Mouse (Mus musculus) intestine, embryonic 15.5 days (tissue): ENCODE data around the gene Arl3. TPM values are rescaled to one million over a fixed set of nuclear protein-coding genes. Genes with fewer than 3 reads are reported as not detected.
A peak's percentile ranks its signal among the peaks of the same experiment; 100 is the strongest.

Source experiments
- ATAC-seq: fragments of 200-750 bp; cut with Nextera tagmentation; 2 replicates; pipeline ENCODE4 v1.8.0; 2017; ENCODE audit warnings: moderate TSS enrichment, moderate library complexity
- H3K27ac ChIP-seq: fragments of 300-500 bp; sonication (generic); 2 replicates; pipeline ENCODE4 v1.5.1; 2015; ENCODE audit warnings: mild to moderate bottlenecking, inconsistent platforms
- H3K27me3 ChIP-seq: fragments of 300-500 bp; sonication (generic); replicated peaks from 2 replicates; pipeline ENCODE4 v1.6.1; 2015; ENCODE audit warnings: inconsistent platforms
- H3K36me3 ChIP-seq: fragments of 300-500 bp; sonication (generic); 2 replicates; pipeline ENCODE4 v1.6.1; 2015; ENCODE audit warnings: inconsistent platforms
- H3K4me1 ChIP-seq: fragments of 300-500 bp; sonication (generic); replicated peaks from 2 replicates; pipeline ENCODE4 v1.6.1; 2015; ENCODE audit warnings: inconsistent platforms
- H3K4me2 ChIP-seq: fragments of 300-500 bp; sonication (generic); replicated peaks from 2 replicates; pipeline ENCODE4 v1.6.1; 2015; ENCODE audit warnings: mild to moderate bottlenecking, inconsistent platforms
- H3K4me3 ChIP-seq: fragments of 300-500 bp; sonication (generic); replicated peaks from 2 replicates; pipeline ENCODE4 v1.5.1; 2015; ENCODE audit warnings: inconsistent platforms
- H3K9ac ChIP-seq: fragments of 300-500 bp; sonication (generic); 2 replicates; pipeline ENCODE4 v1.6.1; 2015; ENCODE audit warnings: inconsistent platforms
- H3K9me3 ChIP-seq: fragments of 300-500 bp; sonication (generic); 2 replicates; pipeline ENCODE4 v1.6.1; 2016; ENCODE audit warnings: inconsistent platforms
- WGBS: fragments of 180-500 bp; shearing (Covaris S2); methylation state at CpG from one replicate; pipeline ENCODE4 v1.1.7; 2015; 5-methylcytosine and 5-hydroxymethylcytosine counted together
- polyA plus RNA-seq: library from polyadenylated mRNA; unstranded; fragments of >200 nt; fragmentation: Nextera tagmentation; extraction: Ambion mirVana; gene quantifications from 2 replicates; pipeline ENCODE4 v1.2.1, GENCODE M21; 2015

Gene Arl3
- polyA plus RNA-seq, 1 experiment from 2014 or later = 69.9 TPM

- H3K9ac ChIP-seq = peak overlapping the region; percentile 5; the same call in 1 of the 2 replicates
Measured at GRCm38 (mm10) chr19:46483701-46484328, 89.2 kb downstream of the Arl3 start.

GRCm38 (mm10) chr19:46482896-46483516 lies 90.0 kb downstream of the Arl3 start:
- 48% methylated on average over 17 of the region's 17 CpGs for WGBS
- Histone ChIP-seq H3K9ac (no peak overlapping the region), H3K27ac (no peak overlapping the region), H3K36me3 (no peaks in the 10 kb centered on the region), H3K27me3 (no peaks in the 10 kb centered on the region), H3K4me1 (peaks cover 62% of the 10 kb centered on the region), H3K4me2 (no peak overlapping the region), H3K9me3 (no peaks in the 10 kb centered on the region), H3K4me3 (no peak overlapping the region)
- no peak for ATAC-seq

More at GRCm38 (mm10) chr19:46483701-46484328, 89.2 kb downstream of the Arl3 start:
- Histone ChIP-seq H3K4me3 (no peak overlapping the region), H3K9me3 (no peaks in the 10 kb centered on the region), H3K27me3 (no peaks in the 10 kb centered on the region), H3K4me2 (no peak overlapping the region), H3K4me1 (peaks cover 53% of the 10 kb centered on the region), H3K27ac (0 out of 2 replicates have a peak overlapping the region, but pooled peaks have one; percentile 38), H3K36me3 (no peaks in the 10 kb centered on the region)
- whole genome bisulfite sequencing = 74% methylated on average over 15 of the region's 15 CpGs
- no peak for ATAC-seq

- no peak overlapping the region for H3K27ac ChIP-seq
- H3K4me3 ChIP-seq = no peak overlapping the region
- no peaks in the 10 kb centered on the region for H3K9me3 ChIP-seq
- H3K36me3 ChIP-seq = no peaks in the 10 kb centered on the region
- no peaks in the 10 kb centered on the region for H3K27me3 ChIP-seq
- H3K9ac ChIP-seq = no peak overlapping the region
- peaks cover 63% of the 10 kb centered on the region for H3K4me1 ChIP-seq
- no peak for ATAC-seq
- H3K4me2 ChIP-seq = no peak overlapping the region
- WGBS = 24% methylated on average over 4 of the region's 4 CpGs
Measured at GRCm38 (mm10) chr19:46481756-46482155, 91.2 kb downstream of the Arl3 start.

- no peaks in the 10 kb centered on the region for H3K9me3 ChIP-seq
- no peak for ATAC-seq
- H3K4me1 ChIP-seq = peaks cover 63% of the 10 kb centered on the region
- no peak overlapping the region for H3K4me3 ChIP-seq
- H3K4me2 ChIP-seq = no peak overlapping the region
- WGBS = 33% methylated on average over 3 of the region's 3 CpGs
- H3K9ac ChIP-seq = no peak overlapping the region
- H3K27me3 ChIP-seq = no peaks in the 10 kb centered on the region
- no peak overlapping the region; the same call in 1 of the 2 replicates for H3K27ac ChIP-seq
- no peaks in the 10 kb centered on the region for H3K36me3 ChIP-seq
Measured at GRCm38 (mm10) chr19:46481352-46481751, 91.6 kb downstream of the Arl3 start.

Other genes with a start within 250 kb of the Arl3 start
- 34.8 and 36.2 TPM in 2 replicates for gene Psd, start 246.0 kb downstream of the Arl3 start, polyA plus RNA-seq
- 15.6 and 16.7 TPM in 2 replicates for gene Fbxl15, start 245.0 kb downstream of the Arl3 start, polyA plus RNA-seq
- 126 and 138 TPM in 2 replicates for gene Cuedc2, start 234.5 kb downstream of the Arl3 start, polyA plus RNA-seq
- 13.5 and 14.2 TPM in 2 replicates for gene Mfsd13a, start 232.1 kb downstream of the Arl3 start, polyA plus RNA-seq
- gene 2310034G01Rik, start 222.9 kb downstream of the Arl3 start, polyA plus RNA-seq = 1.1 and 1.7 TPM in 2 replicates
- 114 and 118 TPM in 2 replicates for gene Actr1a, start 177.4 kb downstream of the Arl3 start, polyA plus RNA-seq
- 20.7 and 21.4 TPM in 2 replicates for gene Sufu, start 176.3 kb downstream of the Arl3 start, polyA plus RNA-seq
- gene Trim8, start 71.5 kb downstream of the Arl3 start, polyA plus RNA-seq = 16.4 and 17.3 TPM in 2 replicates
- gene Sfxn2, start 167 bp upstream of the Arl3 start, polyA plus RNA-seq = 18.2 and 20.5 TPM in 2 replicates
- 39.5 and 40.7 TPM in 2 replicates for gene Wbp1l, start 25.9 kb upstream of the Arl3 start, polyA plus RNA-seq
- gene Cyp17a1, start 100.0 kb upstream of the Arl3 start, polyA plus RNA-seq = 0.30 TPM in 1 of 2 replicates, not detected in the other
- 14.5 and 15.2 TPM in 2 replicates for gene Borcs7, start 116.7 kb upstream of the Arl3 start, polyA plus RNA-seq
- 59.4 and 63.4 TPM in 2 replicates for gene As3mt, start 134.3 kb upstream of the Arl3 start, polyA plus RNA-seq
- 2.9 and 3.2 TPM in 2 replicates for gene Cnnm2, start 188.4 kb upstream of the Arl3 start, polyA plus RNA-seq